Mouse (Mus musculus): ENCODE results near the gene Col4a4.

Gene Col4a4

DNA sequence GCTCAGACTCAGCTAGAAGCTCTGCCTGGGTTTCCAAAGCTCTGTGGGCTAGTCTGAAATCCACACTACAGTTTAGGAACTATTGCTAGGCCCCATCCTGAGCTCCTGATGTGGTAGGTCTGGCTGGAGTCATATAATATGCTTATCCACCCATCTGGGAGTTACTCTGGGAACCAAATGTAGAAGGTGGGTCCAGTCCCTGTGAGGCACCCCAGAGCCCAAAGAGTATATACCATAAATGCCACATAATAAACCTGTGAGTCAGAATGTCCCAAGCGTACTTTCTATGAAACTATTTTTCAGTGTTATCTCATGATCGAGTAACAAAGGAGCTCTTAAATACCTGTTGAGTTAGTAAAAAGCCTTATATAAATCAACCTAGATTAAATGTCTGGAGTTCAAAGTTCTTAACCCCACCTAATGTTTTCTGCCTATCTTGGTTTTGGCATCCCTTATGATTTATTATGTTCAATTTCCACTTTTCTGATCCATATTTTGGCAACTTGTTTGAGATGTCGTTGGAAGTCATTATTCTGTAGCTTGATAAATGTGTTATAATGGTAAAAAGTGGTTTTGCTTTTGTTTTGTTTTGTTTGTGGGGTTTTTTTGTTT is 172.1 kb downstream of the Col4a4 start:
- no peak for DNase-seq (ENCODE audit: low spot score in 2 of 2)

DNA sequence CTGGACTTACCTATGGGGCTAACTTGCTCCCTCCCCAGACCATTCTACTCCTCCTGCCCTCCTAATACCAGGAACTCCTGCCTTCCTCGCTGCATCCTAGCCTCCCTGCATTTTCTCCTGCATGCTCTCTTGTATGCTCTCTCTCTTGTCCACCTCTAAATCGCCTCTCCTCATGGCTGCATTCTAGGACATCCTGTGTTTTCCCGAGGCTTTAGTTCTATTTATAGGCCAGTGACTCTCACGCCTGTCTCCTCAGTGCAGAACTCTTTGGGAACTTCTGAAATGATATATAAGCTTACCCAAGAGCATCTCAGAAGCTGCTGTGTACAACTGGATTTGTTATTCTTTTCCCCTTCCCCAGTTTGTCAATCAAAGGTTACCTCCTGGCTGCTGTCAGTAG is 174.6 kb downstream of the Col4a4 start:
- DNase-seq (ENCODE audit: low spot score in 2 of 2): no peak

DNA sequence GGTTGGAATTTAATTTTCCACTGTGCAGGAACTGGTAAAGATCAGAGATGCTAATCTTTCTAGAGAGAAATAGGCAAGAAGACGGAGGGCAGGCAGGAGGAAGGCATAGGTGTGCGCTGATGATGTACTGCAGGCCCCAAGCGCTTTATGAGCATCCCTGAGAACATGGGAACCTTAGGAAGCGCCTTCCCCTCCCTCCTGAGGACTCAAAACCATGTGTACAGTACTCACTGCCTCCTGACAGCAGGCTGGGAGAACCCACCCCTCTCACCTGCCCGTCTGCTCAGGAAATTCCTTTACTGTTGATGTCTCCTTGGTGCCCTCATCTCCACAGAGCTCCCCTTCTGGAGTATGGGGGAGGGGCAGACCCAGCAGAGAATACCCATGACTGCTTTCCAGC is 175.1 kb downstream of the Col4a4 start:
- no peak for DNase-seq (ENCODE audit: low spot score in 2 of 2)

DNA sequence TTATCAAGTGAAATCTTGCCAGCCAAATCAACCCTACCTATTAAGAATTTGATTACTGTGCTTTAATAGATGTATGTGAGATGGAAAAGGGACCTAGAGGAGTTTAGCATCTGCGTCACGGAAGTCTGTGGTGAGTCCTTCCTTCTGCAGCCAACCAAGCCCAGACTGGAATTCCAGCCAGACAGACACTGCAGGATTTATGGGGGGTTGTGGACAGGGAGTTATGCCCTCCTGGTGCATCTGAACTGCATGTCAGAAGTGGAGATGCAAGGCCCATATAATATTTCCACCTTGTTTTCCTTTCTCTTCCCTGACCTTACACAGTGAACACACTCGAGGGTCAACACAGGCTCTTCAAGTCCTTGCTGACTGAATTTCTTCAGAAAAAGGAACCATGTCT is 176.1 kb downstream of the Col4a4 start:
- DNase-seq (ENCODE audit: low spot score in 2 of 2): no peak

DNA sequence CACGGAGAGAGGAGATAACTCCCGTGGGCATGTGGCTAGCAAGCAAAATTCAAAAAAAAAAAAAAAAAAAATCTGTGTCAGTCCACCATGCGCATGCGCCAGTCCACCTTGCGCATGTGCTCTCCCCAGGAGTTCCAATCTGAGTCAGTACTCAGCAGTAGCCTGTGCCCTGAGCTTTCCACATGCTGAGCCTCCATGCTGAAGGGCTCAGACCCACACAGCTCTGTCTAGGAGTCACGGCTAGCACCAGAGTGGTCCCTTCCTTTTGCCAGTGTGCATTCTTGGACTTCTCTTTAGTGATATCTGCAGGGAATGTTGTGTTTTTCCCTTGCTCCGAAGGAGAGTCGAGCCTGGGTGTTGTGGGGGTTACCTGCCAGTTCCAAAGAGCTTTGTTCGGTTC is 177.4 kb downstream of the Col4a4 start:
- no peak for DNase-seq (ENCODE audit: low spot score in 2 of 2)

DNA sequence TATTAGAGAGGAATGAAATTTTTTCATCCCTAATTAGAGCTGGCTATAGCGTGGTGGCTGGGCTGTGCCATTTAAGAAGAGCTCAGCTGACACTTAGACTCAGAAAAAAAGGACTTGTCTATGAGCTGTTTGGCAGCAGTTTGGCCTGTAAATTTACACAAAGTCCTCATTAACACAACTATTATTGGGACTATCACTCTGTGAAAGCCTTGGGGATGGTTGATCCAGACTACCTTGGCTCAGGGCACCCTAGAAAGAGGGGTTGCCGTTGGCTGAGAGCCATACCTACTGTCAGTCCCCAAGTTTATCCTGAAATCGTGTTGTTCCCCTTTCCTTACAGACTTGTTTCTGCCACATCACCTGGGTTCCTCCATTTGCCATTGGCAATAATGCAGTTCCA is 178.9 kb downstream of the Col4a4 start:
- no peak for DNase-seq (ENCODE audit: low spot score in 2 of 2)
